Mouse (Mus musculus) liver, embryonic 14.5 days (tissue): Measurements from ENCODE around the gene Rdh9.

Experiments used
- CTCF ChIP-seq: IDR thresholded peaks from 2 replicates; pipeline ENCODE4 v1.5.1; 2016; ENCODE audit warnings: antibody characterized with exemption, low read depth, control low read depth
- EP300 ChIP-seq: IDR thresholded peaks from 2 replicates; pipeline ENCODE4 v1.6.1; 2016; ENCODE audit warnings: antibody characterized with exemption, low read depth

GRCm38 (mm10) chr10:127730933-127731310 is 45.3 kb upstream of the Rdh9 start:
- TF ChIP-seq CTCF (no peak), EP300 (no peak)
